Mouse (Mus musculus): ENCODE results near the gene Zfp599. TPM values are rescaled to one million over a fixed set of nuclear protein-coding genes. Genes with fewer than 3 reads are reported as not detected.

Gene Zfp599
- total and polyA plus RNA-seq, 3 experiments = 2.1 to 2.3 (median 2.2) TPM

DNA sequence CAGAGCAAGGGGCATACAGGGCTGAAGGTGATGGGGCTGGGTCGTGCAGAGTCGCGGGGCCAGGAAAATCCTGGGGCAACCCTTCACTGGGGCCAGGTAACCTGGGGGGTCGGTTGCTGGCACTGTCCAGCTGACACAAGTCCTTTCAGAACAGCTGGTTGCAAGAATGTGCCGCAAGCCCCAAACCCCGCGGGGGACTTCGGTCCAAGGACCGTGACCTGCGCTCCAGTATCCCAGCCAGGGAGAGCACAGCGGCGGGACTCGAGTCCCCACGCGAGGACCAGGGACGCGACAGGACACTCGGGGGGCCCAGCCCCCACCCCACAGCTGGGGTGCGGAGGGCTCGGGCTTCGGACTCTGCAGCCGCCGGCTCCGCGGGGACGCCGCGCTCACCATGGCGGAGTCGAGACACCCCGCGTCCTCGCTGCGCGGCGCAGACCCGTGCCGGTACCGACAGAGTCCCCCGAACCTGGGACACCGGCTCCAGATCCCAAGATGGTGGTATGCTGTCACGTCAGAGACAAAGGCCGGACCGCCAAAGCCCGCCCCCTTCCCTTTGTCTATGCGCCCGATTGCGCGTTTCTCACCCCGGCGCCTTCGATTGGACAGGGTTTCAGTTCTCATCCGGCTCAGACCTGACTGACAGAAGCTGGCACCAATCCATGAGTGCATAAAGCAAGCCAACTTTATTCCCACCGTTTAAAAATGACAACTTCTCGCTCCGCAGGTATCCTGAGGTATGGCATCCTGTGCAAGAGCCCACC, 47.6 kb upstream of the Zfp599 start, which contains the start of gene Zfp810:
TSS of gene Zfp810 (minus strand) at position 493 of the 764 bp plus-strand sequence.
- dilution Hi-C loops (cut with MboI; ENCODE audit: extremely low pct_ligation_motif_present, extremely low pct_unique_long_range_greater_than_20kb, low sequenced_read_pairs) = no loop called here
- peak; percentile 67; the same call in 1 of the 2 replicates for TF ChIP-seq ZMIZ1 (IDR thresholded peaks at IDR 0.05; ENCODE audit: low read depth, low read length)
- 0 out of 2 replicates have a peak, but pooled peaks have one; percentile 7 for TF ChIP-seq ETS1 (conservative IDR thresholded peaks at IDR 0.05; ENCODE audit: low read depth, low read length)
- peak; percentile 62 for TF ChIP-seq NELFE (IDR thresholded peaks at IDR 0.05; ENCODE audit: low read depth, low read length)
- no peak for TF ChIP-seq JUN (IDR thresholded peaks at IDR 0.05; ENCODE audit: insufficient read depth, low read depth, low read length)
- peak; percentile 56 for TF ChIP-seq NRF1 (IDR thresholded peaks at IDR 0.05; ENCODE audit: low read depth, low read length)
- peak; percentile 73 for TF ChIP-seq HCFC1 (IDR thresholded peaks at IDR 0.05; ENCODE audit: low read depth, low read length)
- peak; percentile 64; the same call in 1 of the 2 replicates for TF ChIP-seq KAT2A (IDR thresholded peaks at IDR 0.05; ENCODE audit: insufficient replicate concordance, low read length)
- no peak for TF ChIP-seq UBTF (IDR thresholded peaks at IDR 0.05; ENCODE audit: low read depth, low read length)
- peak; percentile 80; the same call in 1 of the 2 replicates for TF ChIP-seq TBP (conservative IDR thresholded peaks at IDR 0.05; ENCODE audit: low read depth, low read length)
- no peak for TF ChIP-seq POLR2AphosphoS2 (IDR thresholded peaks at IDR 0.05; ENCODE audit: low read depth, low read length)
- TF ChIP-seq CHD2 (IDR thresholded peaks at IDR 0.05; ENCODE audit: low read length) = peak; percentile 92
- peak; percentile 16; the same call in 1 of the 2 replicates for TF ChIP-seq RCOR1 (conservative IDR thresholded peaks at IDR 0.05; ENCODE audit: low read depth, low read length)
- TF ChIP-seq MYC (IDR thresholded peaks at IDR 0.05; ENCODE audit: low read depth, low read length) = peak; percentile 45; the same call in 1 of the 2 replicates
- TF ChIP-seq E2F4 (IDR thresholded peaks at IDR 0.05; ENCODE audit: insufficient replicate concordance, low read depth, low read length) = peak; percentile 79; the same call in 1 of the 2 replicates
- TF ChIP-seq POLR2A (IDR thresholded peaks at IDR 0.05; ENCODE audit: low read depth, low read length) = peak; percentile 67
- peak; percentile 75 for TF ChIP-seq ELF1 (IDR thresholded peaks at IDR 0.05; ENCODE audit: low read depth, low read length)
- no peak for TF ChIP-seq GABPA (IDR thresholded peaks at IDR 0.05; ENCODE audit: insufficient replicate concordance, low read depth, low read length)
- peak; percentile 43; the same call in 1 of the 2 replicates for TF ChIP-seq MXI1 (IDR thresholded peaks at IDR 0.05; ENCODE audit: low read depth, low read length)
- peak; percentile 45; the same call in 1 of the 2 replicates for TF ChIP-seq TCF12 (IDR thresholded peaks at IDR 0.05; ENCODE audit: low read depth, low read length)

More for the DNA sequence above, 47.6 kb upstream of the Zfp599 start, which contains the start of gene Zfp810:
- Histone ChIP-seq H3K4me1 (ENCODE audit: control insufficient read depth in 1 of 2, insufficient read depth in 2 of 2) (peaks cover 0 to 10% of the 10 kb centered on the region in 2 experiments; a peak in 2 of 4 replicates), H3K9me3 (replicated peaks; ENCODE audit: low read length) (peaks cover 26% of the 10 kb centered on the region), H3K27me3 (replicated peaks) (no peaks in the 10 kb centered on the region), H3K4me2 (ENCODE audit: insufficient read depth, low read depth, poor library complexity, severe bottlenecking) (peak within 1 kb of the TSS; percentile 87), H3K27ac (ENCODE audit: insufficient read depth, low read depth) (no peak within 1 kb of the TSS), H3K36me3 (replicated peaks in 1 of 2; ENCODE audit: control insufficient read depth in 1 of 2, insufficient read depth in 1 of 2, low read length in 1 of 2) (peaks cover 16 to 27% of the 10 kb centered on the region in 2 experiments), H3K9ac (ENCODE audit: insufficient read depth, low read depth) (peak within 1 kb of the TSS; percentile 79), H3K4me3 (replicated peaks in 1 of 3; ENCODE audit: low read depth in 2 of 3, low read length in 2 of 3, poor library complexity in 1 of 3) (peak within 1 kb of the TSS; percentile 91 to 92 (median 91)), H3K79me2 (replicated peaks; ENCODE audit: control insufficient read depth, extremely low read depth, insufficient read depth, poor library complexity, severe bottlenecking) (no peaks in the 10 kb centered on the region)
- in situ Hi-C loops (cut with MboI; ENCODE audit: low pct_ligation_motif_present, low pct_unique_long_range_greater_than_20kb, low sequenced_read_pairs) = loop anchor here (5.0 kb wide), 1 partner anchor 80 kb away; the partner anchor contains the start of gene Zfp809
- peak; percentile 98 for DNase-seq (ENCODE audit: extremely low read depth)

Data from CH12.LX (cell line).